Mouse (Mus musculus) kidney, adult 2 months (tissue): ENCODE measurements at regions not wholly inside any gene's neighbourhood (a gene's known extent, or its start where the extent isn't known, plus 50 kb on each side); places are given as distances from the start of the nearest gene placed in this dataset.

Experiments used
- CTCF ChIP-seq: fragments of 200-500 bp; conservative IDR thresholded peaks from 2 replicates; pipeline ENCODE4 v1.5.1; 2011; ENCODE audit warnings: low read depth, mild to moderate bottlenecking, control low read depth, low read length, moderate library complexity, mixed read lengths; ENCODE audit not compliant: insufficient read depth, insufficient read length
- POLR2A ChIP-seq: fragments of 200-500 bp; IDR thresholded peaks from one replicate; pipeline ENCODE4 v1.6.1; 2011; ENCODE audit warnings: low read depth, low read length, control low read depth

- no peak for TF ChIP-seq POLR2A
- TF ChIP-seq CTCF: no peak
Observed at GRCm38 (mm10) chr6:25278509-25278908, 322.4 kb upstream of the Tmem229a start.
